Mouse (Mus musculus): ENCODE data around the gene Olfm1. TPM values are rescaled to one million over a fixed set of nuclear protein-coding genes. Genes with fewer than 3 reads are reported as not detected.

Gene Olfm1
- polyA plus RNA-seq, 1 experiment from 2014 or later: 21.8 TPM

GRCm38 (mm10) chr2:28206472-28206871 lies 13.7 kb downstream of the Olfm1 start:
- no peaks in the 10 kb centered on the region for H3K36me3 ChIP-seq
- 17% methylated on average over 11 of the region's 11 CpGs for WGBS
- no peak for ATAC-seq
- H3K4me1 ChIP-seq (replicated peaks): peaks cover 20% of the 10 kb centered on the region
- peak overlapping the region; percentile 64; the same call in 1 of the 2 replicates for H3K9ac ChIP-seq
- no peaks in the 10 kb centered on the region for H3K9me3 ChIP-seq
- H3K27ac ChIP-seq: no peak overlapping the region
- 0 out of 2 replicates have a peak, but pooled peaks cover 8% of the 10 kb centered on the region for H3K27me3 ChIP-seq (replicated peaks)
- peak overlapping the region; percentile 98 for H3K4me2 ChIP-seq (replicated peaks)
- H3K4me3 ChIP-seq (replicated peaks): peak overlapping the region; percentile 64

GRCm38 (mm10) chr2:28207200-28207750 lies 14.5 kb downstream of the Olfm1 start:
- WGBS: 84% methylated on average over 3 of the region's 3 CpGs
- Histone ChIP-seq H3K9ac (no peak overlapping the region), H3K4me3 (replicated peaks) (no peak overlapping the region), H3K4me1 (replicated peaks) (peaks cover 20% of the 10 kb centered on the region), H3K27ac (no peak overlapping the region), H3K9me3 (no peaks in the 10 kb centered on the region), H3K36me3 (no peaks in the 10 kb centered on the region), H3K27me3 (replicated peaks) (0 out of 2 replicates have a peak, but pooled peaks cover 8% of the 10 kb centered on the region), H3K4me2 (replicated peaks) (no peak overlapping the region)
- no peak for ATAC-seq

GRCm38 (mm10) chr2:28208130-28208745 lies 15.4 kb downstream of the Olfm1 start:
- Histone ChIP-seq H3K27me3 (replicated peaks) (0 out of 2 replicates have a peak, but pooled peaks cover 8% of the 10 kb centered on the region), H3K9ac (no peak overlapping the region), H3K27ac (no peak overlapping the region), H3K4me2 (replicated peaks) (no peak overlapping the region), H3K4me3 (replicated peaks) (no peak overlapping the region), H3K4me1 (replicated peaks) (peaks cover 20% of the 10 kb centered on the region), H3K36me3 (no peaks in the 10 kb centered on the region), H3K9me3 (no peaks in the 10 kb centered on the region)
- ATAC-seq: no peak
- 91% methylated on average over 14 of the region's 14 CpGs for WGBS

GRCm38 (mm10) chr2:28209211-28209610 lies 16.4 kb downstream of the Olfm1 start:
- Histone ChIP-seq H3K4me1 (replicated peaks) (peaks cover 20% of the 10 kb centered on the region), H3K9ac (no peak overlapping the region), H3K27me3 (replicated peaks) (0 out of 2 replicates have a peak, but pooled peaks cover 8% of the 10 kb centered on the region), H3K4me3 (replicated peaks) (no peak overlapping the region), H3K27ac (no peak overlapping the region), H3K9me3 (no peaks in the 10 kb centered on the region), H3K4me2 (replicated peaks) (no peak overlapping the region), H3K36me3 (no peaks in the 10 kb centered on the region)
- WGBS: 89% methylated on average over 5 of the region's 5 CpGs
- ATAC-seq: no peak

- H3K27ac ChIP-seq: no peak overlapping the region
- H3K4me2 ChIP-seq (replicated peaks): no peak overlapping the region
- ATAC-seq: no peak
- no peaks in the 10 kb centered on the region for H3K36me3 ChIP-seq
- H3K9ac ChIP-seq: no peak overlapping the region
- peaks cover 16% of the 10 kb centered on the region for H3K4me1 ChIP-seq (replicated peaks)
- H3K4me3 ChIP-seq (replicated peaks): no peak overlapping the region
- H3K27me3 ChIP-seq (replicated peaks): 0 out of 2 replicates have a peak, but pooled peaks cover 8% of the 10 kb centered on the region
- no peaks in the 10 kb centered on the region for H3K9me3 ChIP-seq
- 88% methylated on average over 12 of the region's 12 CpGs for WGBS
Measured at GRCm38 (mm10) chr2:28209653-28210052, 16.9 kb downstream of the Olfm1 start.

- ATAC-seq: no peak
- no peaks in the 10 kb centered on the region for H3K9me3 ChIP-seq
- WGBS: 34% methylated on average over 4 of the region's 4 CpGs
- H3K9ac ChIP-seq: no peak overlapping the region
- peaks cover 9% of the 10 kb centered on the region for H3K4me1 ChIP-seq (replicated peaks)
- no peaks in the 10 kb centered on the region for H3K36me3 ChIP-seq
- no peak overlapping the region for H3K4me2 ChIP-seq (replicated peaks)
- H3K4me3 ChIP-seq (replicated peaks): no peak overlapping the region
- 0 out of 2 replicates have a peak, but pooled peaks cover 8% of the 10 kb centered on the region for H3K27me3 ChIP-seq (replicated peaks)
- no peak overlapping the region for H3K27ac ChIP-seq
Measured at GRCm38 (mm10) chr2:28210273-28210672, 17.5 kb downstream of the Olfm1 start.

GRCm38 (mm10) chr2:28211531-28212281 lies 18.9 kb downstream of the Olfm1 start:
- Histone ChIP-seq H3K4me2 (replicated peaks) (no peak overlapping the region), H3K27me3 (replicated peaks) (no peaks in the 10 kb centered on the region), H3K9me3 (no peaks in the 10 kb centered on the region), H3K9ac (no peak overlapping the region), H3K27ac (no peak overlapping the region), H3K36me3 (no peaks in the 10 kb centered on the region), H3K4me1 (replicated peaks) (0 out of 2 replicates have a peak, but pooled peaks cover 1% of the 10 kb centered on the region), H3K4me3 (replicated peaks) (no peak overlapping the region)
- WGBS: 60% methylated on average over 22 of the region's 22 CpGs
- ATAC-seq: no peak

GRCm38 (mm10) chr2:28212911-28213310 lies 20.1 kb downstream of the Olfm1 start:
- Histone ChIP-seq H3K4me2 (replicated peaks) (no peak overlapping the region), H3K27ac (no peak overlapping the region), H3K27me3 (replicated peaks) (no peaks in the 10 kb centered on the region), H3K4me1 (replicated peaks) (no peaks in the 10 kb centered on the region), H3K9ac (no peak overlapping the region), H3K36me3 (no peaks in the 10 kb centered on the region), H3K4me3 (replicated peaks) (no peak overlapping the region), H3K9me3 (no peaks in the 10 kb centered on the region)
- 64% methylated on average over 5 of the region's 5 CpGs for WGBS
- ATAC-seq: no peak

GRCm38 (mm10) chr2:28216211-28216775 lies 23.5 kb downstream of the Olfm1 start:
- ATAC-seq: no peak
- no peaks in the 10 kb centered on the region for H3K9me3 ChIP-seq
- no peaks in the 10 kb centered on the region for H3K36me3 ChIP-seq
- H3K27me3 ChIP-seq (replicated peaks): no peaks in the 10 kb centered on the region
- H3K9ac ChIP-seq: no peak overlapping the region
- no peaks in the 10 kb centered on the region for H3K4me1 ChIP-seq (replicated peaks)
- WGBS: 74% methylated on average over 5 of the region's 5 CpGs
- H3K4me2 ChIP-seq (replicated peaks): no peak overlapping the region
- H3K27ac ChIP-seq: no peak overlapping the region
- H3K4me3 ChIP-seq (replicated peaks): no peak overlapping the region

- H3K36me3 ChIP-seq: no peaks in the 10 kb centered on the region
- no peak overlapping the region for H3K9ac ChIP-seq
- H3K9me3 ChIP-seq: no peaks in the 10 kb centered on the region
- no peaks in the 10 kb centered on the region for H3K4me1 ChIP-seq (replicated peaks)
- no peak overlapping the region for H3K4me2 ChIP-seq (replicated peaks)
- no peaks in the 10 kb centered on the region for H3K27me3 ChIP-seq (replicated peaks)
- 92% methylated on average over 1 of the region's 1 CpGs for WGBS
- ATAC-seq: no peak
- no peak overlapping the region for H3K27ac ChIP-seq
- no peak overlapping the region for H3K4me3 ChIP-seq (replicated peaks)
Measured at GRCm38 (mm10) chr2:28217783-28218182, 25.0 kb downstream of the Olfm1 start.

- H3K27ac ChIP-seq: no peak overlapping the region
- H3K36me3 ChIP-seq: no peaks in the 10 kb centered on the region
- WGBS: 69% methylated on average over 7 of the region's 7 CpGs
- H3K4me3 ChIP-seq (replicated peaks): no peak overlapping the region
- H3K27me3 ChIP-seq (replicated peaks): no peaks in the 10 kb centered on the region
- H3K9ac ChIP-seq: no peak overlapping the region
- H3K9me3 ChIP-seq: no peaks in the 10 kb centered on the region
- no peaks in the 10 kb centered on the region for H3K4me1 ChIP-seq (replicated peaks)
- H3K4me2 ChIP-seq (replicated peaks): no peak overlapping the region
- no peak for ATAC-seq
Measured at GRCm38 (mm10) chr2:28218651-28219356, 26.0 kb downstream of the Olfm1 start.

GRCm38 (mm10) chr2:28219625-28220024 lies 26.8 kb downstream of the Olfm1 start:
- Histone ChIP-seq H3K36me3 (no peaks in the 10 kb centered on the region), H3K9ac (no peak overlapping the region), H3K4me2 (replicated peaks) (no peak overlapping the region), H3K27ac (no peak overlapping the region), H3K9me3 (no peaks in the 10 kb centered on the region), H3K4me3 (replicated peaks) (no peak overlapping the region), H3K27me3 (replicated peaks) (no peaks in the 10 kb centered on the region), H3K4me1 (replicated peaks) (no peaks in the 10 kb centered on the region)
- ATAC-seq: no peak
- 88% methylated on average over 1 of the region's 1 CpGs for WGBS
